Mouse (Mus musculus): Measurements from ENCODE around the gene Pced1b. TPM values are rescaled to one million over a fixed set of nuclear protein-coding genes. Genes with fewer than 3 reads are reported as not detected.
A peak's percentile ranks its signal among the peaks of the same experiment; 100 is the strongest.

Gene Pced1b
- total and polyA plus RNA-seq, 3 experiments = 17.9 to 27.5 (median 25.7) TPM

DNA sequence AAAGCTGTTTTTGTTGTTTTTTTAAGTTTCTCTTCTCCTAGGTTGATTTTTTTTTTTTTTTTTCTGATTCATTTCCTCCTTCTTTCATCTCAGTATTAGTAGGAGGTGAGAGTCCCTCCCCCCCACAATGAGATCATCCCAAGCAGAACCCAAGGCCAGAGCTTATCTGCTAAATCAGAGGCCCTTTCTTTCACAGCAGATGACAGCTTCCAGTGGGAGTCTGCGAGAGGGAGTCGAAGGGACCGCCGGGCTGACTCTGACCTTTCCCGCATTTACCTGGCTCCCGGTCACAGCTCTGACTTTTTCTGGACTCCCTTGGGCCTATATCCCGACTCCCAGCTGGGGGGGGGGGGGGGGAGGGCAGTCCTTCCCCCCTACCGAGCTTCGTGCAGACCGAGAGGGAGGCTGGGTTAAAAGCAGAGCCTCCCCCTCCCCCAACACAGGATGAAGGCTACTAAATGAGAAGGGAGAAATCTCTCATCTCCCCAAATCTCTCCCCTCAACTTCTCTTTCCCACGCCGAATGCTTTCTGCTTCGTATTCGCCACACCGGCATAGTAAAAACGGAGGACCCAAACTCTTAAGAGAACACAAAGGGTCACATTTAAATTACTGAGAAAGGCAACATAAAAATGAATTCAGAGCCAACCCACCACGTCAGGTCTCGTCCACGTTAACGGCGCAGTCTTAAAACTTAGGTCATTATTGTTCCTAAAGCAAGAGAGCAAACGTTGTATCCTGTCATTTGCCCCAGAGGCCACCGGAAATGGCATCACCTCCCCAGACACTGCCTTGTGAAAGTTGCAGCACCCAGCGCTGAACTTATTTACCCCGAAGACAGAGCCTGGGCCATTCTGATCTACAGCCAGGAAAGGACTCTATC lies 126.5 kb downstream of the Pced1b start:
- DNase-seq = peak; percentile 88

DNA sequence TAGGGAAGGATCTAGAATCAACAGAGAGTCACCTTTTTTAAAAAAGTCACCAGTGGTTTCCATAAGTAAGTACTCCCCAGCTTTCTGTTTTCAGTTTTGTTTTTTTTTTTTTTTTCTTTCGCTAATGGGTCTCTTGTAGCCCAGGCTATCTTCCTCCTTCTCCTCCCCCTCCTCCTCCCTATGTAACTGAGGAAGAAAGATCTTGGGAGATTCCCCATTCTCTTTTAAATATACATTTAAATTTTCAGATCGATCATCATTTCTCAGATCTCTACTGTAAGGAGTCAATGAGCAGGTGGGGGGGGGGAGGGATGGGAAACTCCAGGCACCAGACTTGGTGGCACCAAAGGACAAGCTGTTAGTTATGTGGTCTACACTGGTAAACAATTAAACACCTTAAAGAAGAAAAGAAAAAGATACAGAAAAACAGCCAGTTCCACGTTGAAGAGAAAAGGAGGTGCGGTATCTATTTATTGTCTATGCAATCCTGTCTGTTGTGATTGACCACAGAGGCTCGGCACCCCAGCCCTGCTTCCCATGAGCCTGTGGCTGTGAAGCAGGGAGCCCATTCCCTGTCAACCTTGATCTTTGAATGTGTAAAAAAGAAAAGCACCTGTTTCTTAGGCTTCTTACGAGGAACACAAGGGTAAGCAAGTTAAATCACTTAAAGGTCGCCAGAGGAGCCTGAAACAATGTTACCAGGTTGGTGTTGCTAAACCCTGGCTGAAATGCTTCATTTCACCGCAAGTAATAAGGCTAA lies 127.4 kb downstream of the Pced1b start:
- DNase-seq = no peak

DNA sequence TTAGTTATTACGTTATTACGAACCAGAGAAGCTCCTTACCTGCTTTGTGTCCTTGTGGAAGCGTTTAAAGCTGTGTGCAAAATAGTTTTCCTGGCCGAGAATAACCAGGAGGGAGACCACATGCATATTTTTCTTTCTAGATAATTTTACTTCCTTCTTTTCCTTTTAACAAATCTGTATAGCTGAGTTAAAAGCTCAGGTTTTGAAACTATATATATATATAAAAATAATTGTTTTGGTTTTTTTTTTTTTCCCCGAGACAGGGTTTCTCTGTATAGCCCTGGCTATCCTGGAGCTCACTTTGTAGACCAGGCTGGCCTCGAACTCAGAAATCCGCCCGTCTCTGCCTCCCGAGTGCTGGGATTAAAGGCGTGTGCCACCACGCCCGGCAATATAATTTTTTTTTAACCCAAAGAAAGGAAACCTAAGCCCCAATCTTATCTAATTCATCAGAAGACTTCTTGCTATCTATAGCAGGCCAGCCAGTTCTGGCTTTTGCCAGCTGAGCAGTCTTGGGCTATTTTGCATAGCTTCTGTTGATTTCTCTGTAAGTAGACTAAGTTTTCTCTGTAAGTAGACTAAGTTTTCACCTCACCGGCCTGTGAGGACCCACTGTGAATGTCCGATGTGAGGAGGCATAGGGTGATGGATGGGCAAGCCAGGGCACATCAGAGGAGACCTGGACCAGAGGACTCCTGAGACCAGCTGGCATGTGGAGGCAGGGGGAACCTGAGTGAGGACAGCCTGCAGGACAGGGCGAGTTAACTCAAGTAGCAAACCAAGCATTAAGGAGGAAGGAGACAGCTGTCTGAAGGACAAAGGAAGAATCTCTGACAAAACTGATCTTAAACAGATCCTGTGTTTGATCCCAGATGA lies 128.2 kb downstream of the Pced1b start:
- no peak for DNase-seq

DNA sequence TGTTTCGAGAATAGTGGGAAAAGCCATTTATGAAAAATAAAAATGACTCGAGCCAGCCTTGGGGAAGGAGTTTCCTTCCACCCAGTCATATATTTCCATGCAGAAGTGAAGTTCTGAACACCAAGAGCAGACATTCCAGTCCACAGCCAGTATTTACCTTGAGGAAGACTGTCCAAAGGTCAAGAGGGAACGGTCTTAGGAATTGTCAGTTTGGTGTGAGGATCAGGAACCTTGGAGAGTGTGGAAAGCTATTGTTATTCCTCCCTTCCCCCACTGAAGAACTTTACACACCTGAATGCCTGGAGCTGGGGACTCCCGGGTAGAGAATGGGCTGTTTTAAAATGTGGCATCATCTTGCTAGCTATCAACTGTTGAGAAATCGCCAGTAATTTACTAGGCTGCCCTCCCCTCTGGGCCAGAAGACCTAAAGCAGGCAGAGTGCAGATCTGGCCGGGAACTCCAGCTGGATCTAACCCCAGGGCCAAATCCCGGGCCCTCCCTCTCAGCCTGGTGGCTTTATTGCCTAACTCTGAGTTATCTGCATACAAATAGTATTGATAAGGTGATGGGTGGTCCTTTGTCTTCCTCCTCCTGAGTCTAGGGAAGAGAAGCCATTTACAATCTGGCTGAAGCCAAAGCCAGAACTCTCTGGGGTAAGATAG lies 129.3 kb downstream of the Pced1b start:
- peak; percentile 70 for DNase-seq

DNA sequence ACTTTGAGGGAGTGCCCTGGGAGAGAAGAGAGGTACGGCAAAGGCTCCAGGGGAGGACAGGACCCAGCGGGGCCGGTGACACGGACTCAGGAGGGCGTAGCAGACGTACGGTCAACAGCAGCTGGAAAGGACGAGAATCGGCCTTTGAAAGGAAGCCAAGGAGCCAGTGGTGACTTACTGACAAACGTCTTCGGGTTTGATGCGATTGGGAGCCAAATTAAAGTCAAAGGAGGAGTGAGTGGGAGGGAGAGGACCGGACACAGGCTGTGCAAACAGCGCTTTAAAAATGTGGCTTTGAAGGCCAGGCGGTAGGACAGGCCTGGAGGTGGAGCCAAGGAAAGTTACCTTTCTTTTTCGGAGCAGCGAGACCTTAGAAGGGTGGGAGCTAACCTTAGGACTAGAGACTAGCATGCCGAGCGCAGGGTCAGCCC lies 129.9 kb downstream of the Pced1b start:
- DNase-seq = peak; percentile 82

DNA sequence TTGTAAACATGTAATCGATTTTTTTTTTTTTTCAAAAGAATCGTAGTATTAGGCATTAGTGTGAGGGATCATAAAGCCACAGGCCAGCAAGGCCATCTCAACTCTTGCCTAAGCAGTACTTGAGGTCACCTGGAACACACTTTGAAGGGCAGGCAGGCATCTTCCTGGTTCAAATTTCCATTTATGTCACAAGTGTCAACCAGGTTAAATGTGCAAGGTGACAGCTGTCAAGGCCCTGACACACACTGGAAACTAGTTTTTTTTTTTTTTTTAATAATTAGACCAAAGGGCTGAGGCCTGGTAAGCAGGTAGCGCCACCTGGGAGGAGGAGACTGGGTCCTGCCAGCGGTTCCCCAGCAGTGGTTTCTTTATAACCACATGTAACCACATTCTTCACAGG lies 131.2 kb downstream of the Pced1b start:
- peak; percentile 16 for DNase-seq

DNA sequence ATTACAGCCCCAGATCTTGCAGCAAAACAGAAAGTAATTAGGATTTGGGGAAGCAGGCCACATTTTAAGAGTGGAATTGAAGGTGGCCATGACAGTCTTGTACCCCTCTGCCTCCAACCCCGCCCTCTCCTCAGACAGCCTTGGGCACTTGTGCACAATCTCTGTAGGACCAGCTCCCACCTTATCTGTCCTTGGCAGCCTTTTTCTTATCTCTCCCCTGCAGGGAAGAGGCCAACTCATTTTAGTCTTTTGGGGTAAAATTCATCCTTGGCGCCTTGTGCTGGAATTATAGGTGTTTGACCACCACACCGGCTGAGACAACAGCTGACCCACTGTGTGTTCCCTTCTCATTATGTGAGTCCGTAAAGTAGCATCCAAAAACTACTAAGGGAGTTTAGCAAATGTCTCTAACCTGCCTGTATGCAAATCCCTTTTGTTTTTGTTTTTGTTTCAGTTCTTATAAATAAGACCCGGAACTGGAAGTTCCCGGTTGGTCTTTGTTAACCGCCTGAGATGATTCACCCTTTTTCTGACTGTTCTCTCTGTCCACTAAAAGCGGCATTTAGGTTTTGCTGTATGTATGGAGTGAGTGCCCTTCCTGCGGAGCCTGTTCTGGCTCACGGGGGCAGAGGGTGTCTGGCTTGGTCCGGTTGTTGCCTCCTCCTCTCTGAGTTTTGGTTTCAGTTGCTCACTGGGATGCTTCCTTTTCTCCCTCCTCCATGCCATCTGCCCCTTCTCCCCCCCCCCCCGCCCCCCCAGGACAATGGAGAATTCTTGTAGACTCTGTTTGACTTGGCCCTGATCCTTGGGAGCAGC lies 132.8 kb downstream of the Pced1b start:
- peak; percentile 79 for DNase-seq

DNA sequence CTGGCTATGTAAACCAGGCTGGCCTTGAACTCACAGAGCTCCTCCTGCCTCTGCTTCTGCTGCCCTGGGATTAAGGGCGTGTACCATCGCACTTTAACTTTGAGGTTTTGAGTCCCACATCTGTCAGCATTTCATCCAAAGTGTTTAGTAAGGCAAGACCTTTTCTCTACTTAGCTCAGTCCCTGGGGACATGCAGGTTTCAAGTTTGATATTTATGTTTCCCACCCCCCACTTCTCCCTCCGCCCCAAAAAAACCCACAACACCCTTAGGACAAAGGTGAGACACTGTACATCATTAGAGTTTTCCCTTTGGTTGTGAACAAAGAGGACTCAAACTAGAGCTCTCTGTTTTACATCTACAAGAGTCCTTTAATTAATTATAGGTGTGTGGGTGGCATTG lies 135.7 kb downstream of the Pced1b start:
- no peak for DNase-seq

DNA sequence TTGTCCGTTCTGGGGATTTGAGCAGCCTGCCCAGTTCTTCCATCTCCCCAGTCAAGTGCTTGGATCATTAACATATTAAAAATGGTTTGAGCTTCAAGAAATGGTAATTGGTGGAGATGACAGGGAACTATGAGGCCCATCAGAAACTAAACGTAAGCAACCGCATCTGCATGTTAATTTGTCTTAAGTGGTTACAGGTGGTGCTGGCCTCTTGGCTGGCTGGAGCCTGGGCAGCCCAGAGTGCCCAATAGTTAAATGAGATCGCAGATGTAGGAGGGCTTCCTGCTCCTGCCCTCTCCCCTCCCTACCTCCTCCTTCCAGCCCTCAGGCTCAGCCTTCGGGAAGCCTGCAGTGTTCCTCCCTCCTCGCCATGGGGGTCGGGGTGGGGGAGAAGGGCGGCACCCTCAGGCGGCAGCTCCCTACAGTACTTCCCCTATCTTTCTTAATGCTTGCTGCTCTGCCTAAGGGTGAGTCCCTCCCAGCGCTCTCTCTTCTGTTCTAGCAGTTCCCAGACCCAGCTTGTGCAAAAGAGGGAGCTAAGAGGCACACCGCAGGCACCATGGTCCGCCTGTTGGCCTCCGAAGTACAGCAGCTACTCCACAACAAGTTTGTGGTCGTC lies 136.7 kb downstream of the Pced1b start:
- no peak for DNase-seq

DNA sequence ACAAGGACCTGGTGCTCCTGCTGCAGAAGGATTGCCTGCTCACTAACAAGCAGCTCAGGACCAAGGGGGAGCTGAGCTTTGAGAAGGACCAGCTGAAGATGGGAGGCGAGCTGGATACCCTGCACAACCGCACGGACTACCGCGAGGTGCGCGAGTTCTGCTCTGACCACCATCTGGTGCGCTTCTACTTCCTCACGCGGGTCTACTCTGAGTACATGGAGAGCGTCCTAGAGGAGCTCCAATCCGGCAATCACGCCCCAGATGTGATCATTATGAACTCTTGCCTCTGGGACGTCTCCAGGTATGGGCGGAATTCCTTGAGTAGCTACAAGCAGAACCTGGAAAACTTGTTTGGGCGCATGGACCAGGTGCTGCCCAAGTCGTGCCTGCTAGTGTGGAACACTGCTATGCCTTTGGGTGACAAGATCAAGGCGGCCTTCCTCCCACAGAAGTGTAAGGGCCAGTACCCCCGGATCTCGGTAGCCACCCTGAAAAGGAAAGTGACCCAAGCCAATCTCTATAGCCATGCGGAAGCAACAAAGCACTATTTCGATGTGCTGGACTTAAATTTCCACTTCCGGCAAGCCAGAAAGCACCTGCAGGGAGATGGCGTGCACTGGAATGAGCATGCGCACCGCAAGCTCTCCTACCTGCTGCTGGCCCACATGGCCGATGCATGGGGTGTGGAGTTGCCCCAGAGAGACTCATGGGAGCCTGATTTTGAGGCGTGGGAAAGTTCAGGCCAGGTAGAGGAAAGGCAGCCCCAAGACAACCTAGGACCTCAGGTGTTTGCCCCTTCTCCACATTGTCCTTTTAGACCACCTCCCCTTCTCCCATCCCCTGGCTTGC lies 137.5 kb downstream of the Pced1b start:
- DNase-seq = no peak

DNA sequence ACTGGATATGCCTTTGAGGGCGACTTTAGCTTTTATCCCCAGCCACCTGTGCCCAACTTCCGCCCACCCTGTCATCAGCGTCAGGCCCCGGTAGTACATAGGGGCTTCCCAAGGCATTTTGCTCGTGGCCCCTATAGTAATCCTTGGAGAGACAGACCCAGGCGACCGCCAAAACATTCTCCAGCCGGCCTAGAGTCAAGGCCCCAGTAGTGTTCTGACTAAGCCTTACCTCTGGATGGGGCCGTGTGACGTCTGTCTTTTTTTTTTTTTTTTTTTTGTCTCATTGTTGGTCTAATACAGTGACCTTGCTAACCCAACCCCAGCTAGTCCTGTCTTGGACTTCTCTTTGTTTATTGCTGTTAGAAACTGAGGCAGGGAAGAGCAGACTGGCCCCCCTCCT lies 138.3 kb downstream of the Pced1b start:
- peak; percentile 28 for DNase-seq

DNA sequence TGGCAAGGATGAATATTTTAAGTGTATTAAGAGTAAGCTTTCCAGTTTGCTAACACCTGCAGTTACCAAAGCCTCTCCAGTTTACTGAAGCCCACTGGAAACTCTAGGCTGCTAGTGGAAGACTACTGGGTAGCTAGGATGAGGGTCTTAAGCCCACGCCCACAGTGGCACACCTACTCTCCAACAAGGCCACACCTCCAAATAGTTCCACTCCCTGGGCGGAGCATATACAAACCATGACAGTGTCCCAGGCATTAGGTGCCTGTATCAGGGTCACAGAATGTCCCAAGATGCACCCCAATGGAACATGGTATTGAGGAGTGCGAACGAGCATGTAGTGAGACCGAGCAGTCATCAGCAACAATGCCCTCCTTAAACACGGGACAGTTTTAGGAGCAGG lies 140.9 kb downstream of the Pced1b start:
- DNase-seq = no peak

DNA sequence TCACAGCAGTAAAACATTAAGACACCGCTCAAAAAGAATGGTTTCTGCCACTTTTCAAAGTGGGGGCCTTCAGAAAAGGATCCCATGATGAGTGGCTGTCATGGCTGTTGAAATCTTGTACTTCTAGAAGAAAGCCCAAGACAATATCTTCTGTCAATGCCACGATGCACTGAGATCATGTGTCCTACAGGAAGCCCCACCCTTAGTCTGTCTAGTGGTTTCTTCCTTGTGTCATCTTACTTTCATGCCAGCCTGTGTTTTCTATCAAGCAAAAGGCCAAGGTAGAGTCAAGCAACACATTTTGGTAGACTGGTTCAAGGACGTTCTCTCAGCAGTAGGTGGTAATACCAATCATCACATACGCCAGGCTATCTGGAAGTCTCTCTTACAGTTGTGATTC lies 142.7 kb downstream of the Pced1b start:
- DNase-seq = no peak

DNA sequence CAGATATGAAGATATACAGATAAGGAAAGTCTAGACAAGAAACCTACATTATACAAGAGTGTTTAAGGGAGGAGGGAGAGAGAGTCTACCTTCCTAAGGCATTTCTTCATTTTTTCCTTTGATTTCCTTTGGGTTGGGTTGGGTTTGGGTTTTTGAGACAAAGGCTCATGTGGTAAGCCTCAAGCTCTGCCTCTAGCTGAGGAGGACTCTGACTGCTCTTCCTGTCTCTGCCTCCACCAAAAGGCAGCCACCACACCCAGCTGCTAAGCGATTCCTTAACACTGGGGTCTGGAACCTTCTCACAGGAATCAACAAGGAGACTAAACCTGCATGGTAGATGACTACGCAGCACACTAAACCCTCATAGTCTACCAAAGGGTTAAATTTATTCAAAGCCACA lies 143.9 kb downstream of the Pced1b start:
- DNase-seq = no peak

DNA sequence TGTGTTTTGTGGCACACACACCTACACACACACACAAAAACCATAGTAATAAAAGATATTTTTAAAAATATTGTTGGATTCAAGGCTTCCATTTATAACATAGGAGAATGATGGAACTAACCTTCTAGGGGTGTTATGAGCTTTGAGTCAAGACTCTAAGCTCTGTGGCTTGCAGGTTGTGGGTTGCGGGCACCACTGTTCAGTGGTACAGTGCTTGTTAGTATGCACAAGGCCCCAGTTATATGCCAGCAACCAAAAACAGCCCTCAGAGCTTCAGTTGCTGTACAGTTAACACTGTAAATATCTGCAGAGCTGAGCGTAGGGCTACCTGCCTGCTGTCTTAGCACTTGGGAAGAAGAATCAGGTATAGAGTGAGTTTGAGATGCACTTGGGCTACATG lies 144.5 kb downstream of the Pced1b start:
- DNase-seq = no peak

DNA sequence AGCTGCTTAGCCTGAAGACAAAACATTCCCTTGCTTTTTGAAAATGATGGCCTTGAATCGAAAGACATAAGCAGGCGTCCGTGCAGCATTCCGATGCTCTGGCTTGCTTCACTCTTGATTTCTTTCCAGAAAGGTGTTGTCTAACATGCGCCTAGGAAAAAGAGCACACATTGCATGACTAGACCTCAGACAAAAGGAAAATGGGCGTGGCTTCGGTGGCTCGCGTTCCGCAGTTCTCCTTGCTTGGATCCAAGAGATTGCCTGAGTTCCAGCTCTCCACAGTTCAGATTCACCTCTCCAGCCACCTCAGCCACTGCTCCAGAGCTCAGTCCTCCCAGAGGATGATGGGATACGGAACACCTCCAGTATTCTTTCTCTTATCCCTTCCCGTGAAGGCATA lies 147.7 kb downstream of the Pced1b start:
- DNase-seq = peak; percentile 11

DNA sequence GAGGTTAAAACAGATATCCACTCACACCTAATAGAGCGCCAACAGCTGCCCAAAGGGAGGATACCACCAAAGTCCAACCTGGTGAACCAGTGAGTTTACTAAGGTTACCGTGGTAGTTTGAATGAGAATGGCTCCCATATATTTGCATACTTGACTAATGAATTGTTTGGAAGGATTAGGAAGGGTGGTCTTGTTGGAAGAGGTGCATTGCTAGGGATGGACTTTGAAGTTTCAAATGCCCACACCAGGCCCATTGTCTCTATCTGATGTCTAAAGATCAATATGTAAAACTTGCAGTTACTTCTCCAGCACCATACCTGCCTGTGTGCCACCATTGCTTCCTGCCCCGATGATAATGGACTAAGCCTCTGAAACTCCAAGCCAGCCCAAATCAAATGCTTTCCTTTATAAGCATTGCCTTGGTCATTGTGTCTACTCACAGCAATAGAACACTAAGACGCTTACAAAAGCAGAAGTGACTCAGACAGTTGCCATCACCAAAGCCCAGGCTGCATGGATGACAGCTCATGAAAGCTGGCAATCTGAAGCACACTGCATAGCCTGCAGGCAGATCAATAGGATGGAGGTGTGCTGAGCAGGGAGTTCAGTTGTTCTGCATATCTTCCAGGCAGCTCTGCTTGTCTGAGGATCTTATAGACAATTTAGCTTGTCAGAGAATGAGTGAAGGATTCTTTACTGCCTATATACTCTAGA lies 149.8 kb downstream of the Pced1b start:
- DNase-seq = no peak

DNA sequence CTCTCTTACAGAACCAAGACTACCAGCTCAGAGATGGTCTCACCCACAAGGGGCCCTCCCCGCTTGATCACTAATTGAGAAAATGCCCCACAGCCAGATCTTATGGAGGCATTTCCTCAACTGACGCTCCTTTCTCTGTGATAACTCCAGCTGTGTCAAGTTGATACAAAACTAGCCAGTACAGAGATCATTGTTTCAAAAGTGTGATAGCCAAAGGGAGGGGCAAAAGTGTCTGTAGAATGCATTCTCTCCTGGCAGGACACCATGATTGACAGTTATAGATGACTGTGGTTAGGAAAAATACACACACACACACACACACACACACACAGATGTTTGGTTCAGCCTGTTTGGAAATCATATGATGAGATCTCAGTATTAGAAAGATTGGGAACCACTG lies 150.9 kb downstream of the Pced1b start:
- no peak for DNase-seq

DNA sequence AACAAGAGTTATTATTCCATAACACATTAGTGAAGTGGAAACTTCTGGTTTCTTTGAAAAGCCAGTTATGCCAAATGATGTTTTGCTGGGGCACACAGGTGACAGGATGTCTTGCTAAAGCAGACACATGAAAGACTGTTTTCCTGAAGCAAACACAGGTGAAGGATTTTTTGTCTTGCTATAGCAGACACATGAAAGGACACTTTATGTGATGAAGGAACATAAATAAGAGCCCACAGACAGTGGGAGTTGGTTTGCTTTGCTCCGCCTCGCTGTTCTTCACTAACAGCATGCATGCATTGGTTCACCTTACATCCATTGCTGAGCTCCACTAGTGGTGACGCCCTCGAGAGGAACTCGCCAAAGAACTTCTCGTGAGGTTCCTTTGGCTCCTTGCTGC lies 154.0 kb downstream of the Pced1b start:
- no peak for DNase-seq
